Mouse (Mus musculus) cortical plate, adult 2 months (tissue): ENCODE data around the gene Vmn1r215.
"Not testable (repeated sequence)": the region's sequence is repeated elsewhere in the genome, so short reads cannot be mapped to it uniquely, and the experiment has no call there.

ENCODE experiments used
- CTCF ChIP-seq: fragments of 200-500 bp; IDR thresholded peaks from 2 replicates; pipeline ENCODE4 v1.5.1; 2011; ENCODE audit warnings: mild to moderate bottlenecking, control low read depth, low read length; ENCODE audit not compliant: insufficient read depth; ENCODE audit errors: extremely low read depth
- POLR2A ChIP-seq: fragments of 200-500 bp; IDR thresholded peaks from 2 replicates; pipeline ENCODE4 v1.6.1; 2011; ENCODE audit warnings: mild to moderate bottlenecking, low read length, control low read depth; ENCODE audit not compliant: insufficient read depth; ENCODE audit errors: extremely low read depth

DNA sequence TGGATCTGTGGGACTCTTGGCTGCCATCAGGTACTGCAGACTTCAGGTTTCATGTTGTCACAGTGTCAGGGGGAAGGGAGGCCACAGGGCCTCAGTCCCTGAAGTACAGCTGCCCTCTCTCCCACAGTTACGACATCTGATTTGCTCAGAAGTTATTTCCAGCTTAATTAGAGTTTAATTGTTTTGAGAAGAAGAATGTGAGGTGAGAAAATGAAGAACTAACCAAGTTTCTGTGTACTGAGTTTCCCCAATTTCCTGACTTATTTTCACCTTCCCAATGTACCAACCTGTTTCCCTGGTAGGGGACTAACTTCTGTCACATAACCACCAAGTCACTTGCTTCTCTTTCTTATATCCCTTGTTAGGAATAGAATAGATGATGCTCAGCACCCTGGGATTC, 50.3 kb downstream of the Vmn1r215 start, which contains the start of gene Vmn1r217:
- not testable (repeated sequence) for TF ChIP-seq CTCF, POLR2A
